Comparison of ENCODE assay signal across 9 mouse cellular contexts in the genomic region with DNA sequence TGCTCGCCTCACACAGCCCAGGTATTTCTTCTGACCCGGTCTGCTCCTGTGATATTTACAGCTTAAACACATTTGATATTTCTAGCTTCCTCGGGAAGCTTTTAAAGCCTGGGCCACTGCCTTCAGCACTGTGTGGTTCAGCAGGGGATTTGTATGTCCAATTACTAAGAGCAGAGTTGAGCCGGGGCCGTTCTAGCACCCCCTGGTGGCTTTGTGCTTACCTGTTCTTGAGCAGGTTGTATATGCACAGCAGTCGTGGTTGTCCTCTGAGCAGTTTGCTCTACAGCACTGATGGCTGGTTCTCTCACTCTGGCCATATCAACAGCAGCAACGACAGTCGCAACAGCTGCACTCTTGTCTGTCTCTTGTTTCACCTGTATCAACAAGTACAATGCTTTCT. TPM values are rescaled to one million over a fixed set of nuclear protein-coding genes. Genes with fewer than 3 reads are reported as not detected.
A peak's percentile ranks its signal among the peaks of the same experiment; 100 is the strongest.
DNase-seq lines count a peak whose midpoint lies in the region; ATAC-seq and TF ChIP-seq lines count a peak whose summit lies in the region.
"Had no signal": no experiment of that assay in that cellular context is flagged by ENCODE, and none has a peak within 500 bp of the region (broad histone marks: within the 10 kb centered on the region; RNA-seq: fewer than 3 reads in every experiment).

No protein-coding gene starts in this region.

- no peak overlapping the region for H3K4me2 ChIP-seq in liver, embryonic 11.5 days
- H3K4me2 ChIP-seq in neural tube, embryonic 12.5 days (replicated peaks) = no peak overlapping the region
- H3K4me2 ChIP-seq: embryonic facial prominence, embryonic 15.5 days had no signal

- no peak overlapping the region for H3K27ac ChIP-seq in spleen, adult 2 months (ENCODE audit: insufficient read depth, low read length)
- H3K27ac ChIP-seq in liver, embryonic 11.5 days (ENCODE audit: low read depth, low read length) = no peak overlapping the region
- H3K27ac ChIP-seq in neural tube, embryonic 12.5 days = no peak overlapping the region
- H3K27ac ChIP-seq: embryonic facial prominence, embryonic 15.5 days had no signal

- no peak for DNase-seq in spleen, adult 2 months (ENCODE audit: low read depth in 1 of 2, low spot score in 2 of 2)
- DNase-seq in spleen, adult 12 weeks (ENCODE audit: low spot score) = no peak
- peak; percentile 84 to 89 for DNase-seq in cerebellum, postnatal 25 days
- DNase-seq in frontal cortex, postnatal 36 days (ENCODE audit: low spot score in 2 of 2) = peak; percentile 61 to 80
- peak; percentile 91 for DNase-seq in kidney, postnatal 10 days
- DNase-seq in liver, embryonic 11.5 days (ENCODE audit: low spot score) = peak; percentile 65
- peak; percentile 63 for DNase-seq in thymus, postnatal 0 days (ENCODE audit: low spot score)

- no peaks in the 10 kb centered on the region for H3K36me3 ChIP-seq in spleen, adult 2 months (ENCODE audit: control insufficient read depth, insufficient read depth, low read length)
- no peaks in the 10 kb centered on the region for H3K36me3 ChIP-seq in liver, embryonic 11.5 days (ENCODE audit: control insufficient read depth, insufficient read depth, low read length)
- no peaks in the 10 kb centered on the region for H3K36me3 ChIP-seq in neural tube, embryonic 12.5 days
- H3K36me3 ChIP-seq: embryonic facial prominence, embryonic 15.5 days had no signal

- no peak; the same call in 1 of the 2 replicates for ATAC-seq in liver, embryonic 11.5 days (replicated peaks; ENCODE audit: low FRiP score)
- peak; percentile 70; the same call in 1 of the 2 replicates for ATAC-seq in neural tube, embryonic 12.5 days (ENCODE audit: low FRiP score, low read depth)

- no peaks in the 10 kb centered on the region for H3K4me1 ChIP-seq in spleen, adult 2 months (ENCODE audit: control insufficient read depth, insufficient read depth, insufficient read length)
- H3K4me1 ChIP-seq in liver, embryonic 11.5 days (replicated peaks; ENCODE audit: control insufficient read depth, insufficient read depth, low read length) = no peaks in the 10 kb centered on the region
- no peaks in the 10 kb centered on the region for H3K4me1 ChIP-seq in neural tube, embryonic 12.5 days
- H3K4me1 ChIP-seq: embryonic facial prominence, embryonic 15.5 days had no signal

- WGBS in spleen, adult 2 months = 28% methylated on average over 8 of the region's 8 CpGs
- 29% methylated on average over 8 of the region's 8 CpGs for WGBS in liver, embryonic 11.5 days
- WGBS in neural tube, embryonic 12.5 days = 38% methylated on average over 8 of the region's 8 CpGs

- no peak overlapping the region for H3K4me3 ChIP-seq in spleen, adult 2 months (ENCODE audit: extremely low read depth, insufficient read depth, insufficient read length)
- H3K4me3 ChIP-seq in liver, embryonic 11.5 days (ENCODE audit: low read depth, low read length) = no peak overlapping the region
- no peak overlapping the region for H3K4me3 ChIP-seq in neural tube, embryonic 12.5 days
- H3K4me3 ChIP-seq: embryonic facial prominence, embryonic 15.5 days had no signal

- no peaks in the 10 kb centered on the region for H3K9me3 ChIP-seq in liver, embryonic 11.5 days (ENCODE audit: control insufficient read depth, low read length)
- H3K9me3 ChIP-seq in neural tube, embryonic 12.5 days = no peaks in the 10 kb centered on the region
- H3K9me3 ChIP-seq: embryonic facial prominence, embryonic 15.5 days had no signal

- H3K27me3 ChIP-seq in spleen, adult 2 months (ENCODE audit: control insufficient read depth, insufficient read depth, low read length) = no peaks in the 10 kb centered on the region
- no peaks in the 10 kb centered on the region for H3K27me3 ChIP-seq in liver, embryonic 11.5 days (replicated peaks; ENCODE audit: control insufficient read depth, insufficient read depth, low read length)
- H3K27me3 ChIP-seq in neural tube, embryonic 12.5 days (replicated peaks) = no peaks in the 10 kb centered on the region
- H3K27me3 ChIP-seq: embryonic facial prominence, embryonic 15.5 days had no signal

- TF ChIP-seq POLR2A in spleen, adult 2 months (IDR thresholded peaks at IDR 0.05; ENCODE audit: low read depth, low read length) = no peak

- H3K9ac ChIP-seq in liver, embryonic 11.5 days (ENCODE audit: low read depth, low read length) = no peak overlapping the region
- H3K9ac ChIP-seq in neural tube, embryonic 12.5 days = no peak overlapping the region
- H3K9ac ChIP-seq: embryonic facial prominence, embryonic 15.5 days had no signal

- peak; percentile 15; the same call in 1 of the 2 replicates for TF ChIP-seq CTCF in spleen, adult 2 months (IDR thresholded peaks at IDR 0.05; ENCODE audit: extremely low read depth, insufficient read depth, insufficient read length, insufficient replicate concordance)

RNA-seq across cellular contexts. Expression of a gene that starts 13.4 kb away (rescaled TPM):
- 0.08 and 0.12 TPM in 2 replicates for polyA plus RNA-seq in spleen, adult 2 months (2012; rRNA removed)
- polyA plus RNA-seq in liver, embryonic 11.5 days (2014; fragmentation: Nextera tagmentation; extraction: Ambion mirVana) = 1.7 and 4.5 TPM in 2 replicates
- polyA plus RNA-seq in neural tube, embryonic 12.5 days (2016; fragmentation: Nextera tagmentation; extraction: Ambion mirVana) = 10.6 and 17.4 TPM in 2 replicates
- 1.3 TPM in 2 replicates for polyA plus RNA-seq in thymus, postnatal 0 days (2015; fragmentation: Nextera tagmentation; extraction: Ambion mirVana)

Comparison
In these comparisons a context has a peak if more than half of its experiments do, and no peak if none do; other contexts are left out.
1. DNase-seq: peak in cerebellum, postnatal 25 days (2 of 2), frontal cortex, postnatal 36 days (2 of 2), kidney, postnatal 10 days (single experiment), liver, embryonic 11.5 days (single experiment) and thymus, postnatal 0 days (single experiment); none in spleen, adult 2 months (0 of 2) and spleen, adult 12 weeks (single experiment).